Mouse (Mus musculus) adrenal gland, postnatal 14 days (tissue): ENCODE measurements around the gene Tph2. TPM values are rescaled to one million over a fixed set of nuclear protein-coding genes. Genes with fewer than 3 reads are reported as not detected.

Source experiments
- total RNA-seq: library from RNA; stranded (reverse); gene quantifications from 2 replicates; pipeline ENCODE4 v1.2.3, GENCODE M21; 2021

Tph2 gene
- total RNA-seq, 1 experiment from 2014 or later, result not detected

Other genes starting within 250 kb of the Tph2 start
- gene Tbc1d15, start 66.4 kb upstream of the Tph2 start, total RNA-seq, result 91.7 and 100 TPM in 2 replicates
- gene Rab21, start 130.6 kb upstream of the Tph2 start, total RNA-seq, result 53.6 and 53.8 TPM in 2 replicates
- 23.0 and 27.5 TPM in 2 replicates for gene Tmem19, start 177.5 kb upstream of the Tph2 start, total RNA-seq
- gene Thap2, start 199.4 kb upstream of the Tph2 start, total RNA-seq, result 14.5 and 15.4 TPM in 2 replicates
- 45.9 and 48.0 TPM in 2 replicates for gene Zfc3h1, start 199.9 kb upstream of the Tph2 start, total RNA-seq